Mouse (Mus musculus) heart, adult 2 months (tissue): ENCODE data around the gene Prcd. TPM values are rescaled to one million over a fixed set of nuclear protein-coding genes. Genes with fewer than 3 reads are reported as not detected.

Source experiments
- DNase-seq, 2 experiments: peaks; one replicate each; pipeline ENCODE4 v3.0.0; 2021
- H3K27ac ChIP-seq: fragments of 200-600 bp; 2 replicates; pipeline ENCODE4 v1.8.1; 2022
- H3K27me3 ChIP-seq: fragments of 200-500 bp; 2 replicates; pipeline ENCODE4 v1.6.1; 2012; ENCODE audit warnings: mild to moderate bottlenecking, low read length, inconsistent platforms, mixed read lengths; ENCODE audit not compliant: control insufficient read depth, insufficient read depth
- H3K36me3 ChIP-seq: fragments of 200-500 bp; 2 replicates; pipeline ENCODE4 v1.6.1; 2012; ENCODE audit warnings: low read length, inconsistent platforms; ENCODE audit not compliant: control insufficient read depth, insufficient read depth
- H3K4me1 ChIP-seq: fragments of 200-500 bp; 2 replicates; pipeline ENCODE4 v1.6.1; 2011; ENCODE audit warnings: low read length; ENCODE audit not compliant: control insufficient read depth, insufficient read depth
- H3K4me3 ChIP-seq: fragments of 200-600 bp; 2 replicates; pipeline ENCODE4 v1.8.1; 2022
- H3K79me2 ChIP-seq: fragments of 200-500 bp; replicated peaks from 2 replicates; pipeline ENCODE4 v1.6.1; 2012; ENCODE audit warnings: mild to moderate bottlenecking, inconsistent platforms, low read length, moderate library complexity, mixed read lengths; ENCODE audit not compliant: control insufficient read depth, insufficient read depth
- H3K9ac ChIP-seq: fragments of 200-500 bp; 2 replicates; pipeline ENCODE4 v1.6.1; 2012; ENCODE audit warnings: low read depth, mild to moderate bottlenecking, control low read depth, inconsistent platforms, low read length, mixed read lengths
- CTCF ChIP-seq: fragments of 200-600 bp; IDR thresholded peaks from 2 replicates; pipeline ENCODE4 v1.8.1; 2022; ENCODE audit warnings: antibody characterized with exemption, mild to moderate bottlenecking, moderate library complexity
- EP300 ChIP-seq: fragments of 200-500 bp; IDR thresholded peaks from 2 replicates; pipeline ENCODE4 v1.6.1; 2011; ENCODE audit warnings: low read depth, low read length, control low read depth; ENCODE audit not compliant: insufficient read depth
- POLR2A ChIP-seq: fragments of 200-500 bp; IDR thresholded peaks from 2 replicates; pipeline ENCODE4 v1.6.1; 2011; ENCODE audit warnings: mild to moderate bottlenecking, low read depth, low read length, control low read depth; ENCODE audit not compliant: insufficient read depth
- WGBS: fragments of 180-500 bp; shearing (Covaris S2); methylation state at CpG from one replicate; pipeline ENCODE4 v1.1.7; 2018; 5-methylcytosine and 5-hydroxymethylcytosine counted together
- intact Hi-C: fragments of 180-260 bp; cut with DNase I; formaldehyde crosslinking; loops from one replicate; pipeline ENCODE4 v1.15.1; 2025
- polyA plus RNA-seq: library from polyadenylated mRNA; depleted of rRNA; stranded (reverse); fragments of >200 nt; gene quantifications from 2 replicates; pipeline ENCODE4 v1.2.3, GENCODE M21; 2012; rRNA removed
- total RNA-seq, 2 experiments: library from RNA; stranded (reverse); gene quantifications; 2 replicates each; pipeline ENCODE4 v1.2.3; 2021

Gene Prcd
- total and polyA plus RNA-seq, 3 experiments: 1.1 to 1.3 (median 1.1) TPM

DNA sequence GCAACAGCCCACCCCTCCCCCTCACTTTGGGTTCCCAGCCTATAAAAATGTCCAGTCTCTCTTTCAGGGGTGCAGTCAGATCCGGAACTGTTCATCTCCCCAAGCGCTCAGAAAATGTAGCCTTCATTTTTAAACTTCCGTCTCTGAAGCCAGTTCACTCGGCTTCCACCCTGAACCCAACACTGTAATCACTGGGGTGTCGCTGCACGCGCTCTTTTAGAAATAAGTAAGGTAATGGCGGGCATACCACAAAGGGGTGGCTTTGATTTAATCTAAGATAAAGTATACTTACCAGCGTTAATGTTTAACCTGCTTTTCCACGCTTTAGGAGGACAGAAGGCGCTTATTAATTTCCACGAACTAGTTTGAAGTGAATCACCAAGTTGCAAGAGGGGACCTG is 60.7 kb downstream of the Prcd start:
- no peaks in the 10 kb centered on the region for H3K27me3 ChIP-seq
- H3K9ac ChIP-seq: no peak overlapping the region
- intact Hi-C loops: no loop called here
- H3K4me1 ChIP-seq: no peaks in the 10 kb centered on the region; the same call in 1 of the 2 replicates
- H3K27ac ChIP-seq: no peak overlapping the region
- H3K36me3 ChIP-seq: no peaks in the 10 kb centered on the region
- DNase-seq: no peak
- 93% methylated on average over 12 of the region's 12 CpGs for WGBS
- H3K4me3 ChIP-seq: no peak overlapping the region
- H3K79me2 ChIP-seq: no peaks in the 10 kb centered on the region
- TF ChIP-seq EP300: no peak
- TF ChIP-seq POLR2A: no peak
- no peak for TF ChIP-seq CTCF

Other genes starting within 250 kb of the Prcd start
- 1 to 10 TPM; 6.0 to 7.2 TPM for gene Rnf157, start 240.5 kb upstream of the Prcd start, total RNA-seq
- gene Rnf157, start 240.5 kb upstream of the Prcd start, polyA plus RNA-seq: 3.0 and 5.7 TPM in 2 replicates
- 10 to 100 TPM; 29.2 to 34.1 TPM for gene Ubald2, start 219.4 kb upstream of the Prcd start, total RNA-seq
- 45.5 and 80.1 TPM in 2 replicates for gene Ubald2, start 219.4 kb upstream of the Prcd start, polyA plus RNA-seq
- gene Qrich2, start 187.3 kb upstream of the Prcd start, total RNA-seq: not detected
- 0.18 and 0.23 TPM in 2 replicates for gene Qrich2, start 187.3 kb upstream of the Prcd start, polyA plus RNA-seq
- 10 to 100 TPM; 28.9 to 30.0 TPM for gene Prpsap1, start 159.3 kb upstream of the Prcd start, total RNA-seq
- 37.3 and 39.1 TPM in 2 replicates for gene Prpsap1, start 159.3 kb upstream of the Prcd start, polyA plus RNA-seq
- 1 to 10 TPM in 1 of 2 experiments, under 1 TPM in 1; 0.98 to 1.1 TPM for gene Sphk1, start 122.6 kb upstream of the Prcd start, total RNA-seq
- gene Sphk1, start 122.6 kb upstream of the Prcd start, polyA plus RNA-seq: 3.2 and 3.3 TPM in 2 replicates
- gene Ube2o, start 72.1 kb upstream of the Prcd start, total RNA-seq: 10 to 100 TPM; 24.8 to 36.3 TPM
- gene Ube2o, start 72.1 kb upstream of the Prcd start, polyA plus RNA-seq: 22.6 and 26.4 TPM in 2 replicates
- not detected for gene Aanat, start 67.1 kb upstream of the Prcd start, total RNA-seq
- not detected in 2 replicates for gene Aanat, start 67.1 kb upstream of the Prcd start, polyA plus RNA-seq
- gene Rhbdf2, start 26.5 kb upstream of the Prcd start, total RNA-seq: 10 to 100 TPM; 10.8 to 11.2 TPM
- 19.2 and 22.3 TPM in 2 replicates for gene Rhbdf2, start 26.5 kb upstream of the Prcd start, polyA plus RNA-seq
- gene Cygb, start 779 bp downstream of the Prcd start, total RNA-seq: 10 to 100 TPM; 42.5 to 50.3 TPM
- 55.0 and 66.1 TPM in 2 replicates for gene Cygb, start 779 bp downstream of the Prcd start, polyA plus RNA-seq
- not detected for gene St6galnac1, start 122.0 kb downstream of the Prcd start, total RNA-seq
- gene St6galnac1, start 122.0 kb downstream of the Prcd start, polyA plus RNA-seq: not detected in 2 replicates
- gene Mxra7, start 174.5 kb downstream of the Prcd start, total RNA-seq: 10 to 100 TPM; 15.1 to 19.4 TPM
- 10.4 and 15.6 TPM in 2 replicates for gene Mxra7, start 174.5 kb downstream of the Prcd start, polyA plus RNA-seq
- gene Mettl23, start 189.7 kb downstream of the Prcd start, total RNA-seq: 10 to 100 TPM; 38.3 to 40.5 TPM
- 34.3 and 59.4 TPM in 2 replicates for gene Mettl23, start 189.7 kb downstream of the Prcd start, polyA plus RNA-seq
- gene Jmjd6, start 189.9 kb downstream of the Prcd start, total RNA-seq: 10 to 100 TPM; 34.1 to 37.4 TPM
- gene Jmjd6, start 189.9 kb downstream of the Prcd start, polyA plus RNA-seq: 14.6 and 20.9 TPM in 2 replicates
- gene Mfsd11, start 198.9 kb downstream of the Prcd start, total RNA-seq: 10 to 100 TPM; 29.9 to 33.5 TPM
- 23.8 and 27.9 TPM in 2 replicates for gene Mfsd11, start 198.9 kb downstream of the Prcd start, polyA plus RNA-seq
- gene Srsf2, start 199.6 kb downstream of the Prcd start, total RNA-seq: 100 to 1,000 TPM in 1 of 2 experiments, 10 to 100 TPM in 1; 91.4 to 104 TPM
- gene Srsf2, start 199.6 kb downstream of the Prcd start, polyA plus RNA-seq: 158 and 165 TPM in 2 replicates